ENCODE assay signal across 11 mouse cellular contexts in genomic region chr15:27594973-27595372, GRCm38 (mm10). TPM values are rescaled to one million over a fixed set of nuclear protein-coding genes. Genes with fewer than 3 reads are reported as not detected.
A peak's percentile ranks its signal among the peaks of the same experiment; 100 is the strongest.
DNase-seq lines count a peak whose midpoint lies in the region; ATAC-seq and TF ChIP-seq lines count a peak whose summit lies in the region.
"Had no signal": no experiment of that assay in that cellular context is flagged by ENCODE, and none has a peak within 500 bp of the region (broad histone marks: within the 10 kb centered on the region; RNA-seq: fewer than 3 reads in every experiment).

No protein-coding gene starts in this region.

- no peak overlapping the region for H3K4me3 ChIP-seq in heart, embryonic 10.5 days
- no peak overlapping the region for H3K4me3 ChIP-seq in lung, postnatal 0 days (ENCODE audit: low read depth, low read length)
- no peak overlapping the region for H3K4me3 ChIP-seq in limb, embryonic 14.5 days (replicated peaks; ENCODE audit: low read length)

- H3K4me1 ChIP-seq in heart, embryonic 10.5 days = peaks cover 19% of the 10 kb centered on the region
- H3K4me1 ChIP-seq in lung, postnatal 0 days (ENCODE audit: insufficient read depth, low read depth, low read length) = no peaks in the 10 kb centered on the region
- peaks cover 10% of the 10 kb centered on the region for H3K4me1 ChIP-seq in limb, embryonic 14.5 days (ENCODE audit: control insufficient read depth, insufficient read depth, low read length)

- H3K9me3 ChIP-seq in heart, embryonic 10.5 days = no peaks in the 10 kb centered on the region
- H3K9me3 ChIP-seq in lung, postnatal 0 days (ENCODE audit: low read length) = no peaks in the 10 kb centered on the region
- no peaks in the 10 kb centered on the region for H3K9me3 ChIP-seq in limb, embryonic 14.5 days (ENCODE audit: control insufficient read depth, low read length)

- intact Hi-C loops in heart, postnatal 36 days (cut with DNase I) = no loop called here

- WGBS in heart, embryonic 10.5 days = 46% methylated on average over 4 of the region's 4 CpGs
- WGBS in lung, postnatal 0 days = 33% methylated on average over 4 of the region's 4 CpGs
- WGBS in limb, embryonic 14.5 days = 44% methylated on average over 4 of the region's 4 CpGs

- no peak for DNase-seq in heart, embryonic 10.5 days (ENCODE audit: low spot score)
- DNase-seq in heart, postnatal 36 days = no peak
- no peak for DNase-seq in lung, postnatal 0 days (ENCODE audit: low spot score)
- no peak for DNase-seq in lung, adult 18-20 months
- DNase-seq in limb, embryonic 14.5 days (ENCODE audit: low spot score) = peak; percentile 41
- no peak for DNase-seq in adrenal gland, adult 8-10 months
- DNase-seq in left cerebral cortex, adult 8-10 months (ENCODE audit: low spot score in 2 of 2) = no peak
- no peak for DNase-seq in right cerebral cortex, postnatal 36 days (ENCODE audit: low spot score in 2 of 2)
- DNase-seq: B cell, adult 2 months; layer of hippocampus, adult 9-11 months; thymus, postnatal 4 days had no signal

- no peak overlapping the region for H3K4me2 ChIP-seq in lung, postnatal 0 days (replicated peaks; ENCODE audit: low read depth, low read length)
- H3K4me2 ChIP-seq in limb, embryonic 14.5 days (replicated peaks; ENCODE audit: low read depth, low read length, severe bottlenecking) = no peak overlapping the region

- H3K36me3 ChIP-seq in heart, embryonic 10.5 days = peaks cover 52% of the 10 kb centered on the region
- H3K36me3 ChIP-seq in lung, postnatal 0 days (ENCODE audit: insufficient read depth, low read length) = peaks cover 12% of the 10 kb centered on the region; the same call in 1 of the 2 replicates
- H3K36me3 ChIP-seq in limb, embryonic 14.5 days (ENCODE audit: control insufficient read depth, insufficient read depth, low read length) = peaks cover 38% of the 10 kb centered on the region

- no peaks in the 10 kb centered on the region for H3K27me3 ChIP-seq in heart, embryonic 10.5 days (ENCODE audit: insufficient read depth, poor library complexity, severe bottlenecking)
- H3K27me3 ChIP-seq in lung, postnatal 0 days (replicated peaks; ENCODE audit: insufficient read depth, low read length) = no peaks in the 10 kb centered on the region
- no peaks in the 10 kb centered on the region for H3K27me3 ChIP-seq in limb, embryonic 14.5 days (ENCODE audit: control insufficient read depth, insufficient read depth, low read length)

- no peak for TF ChIP-seq POLR2A in limb, embryonic 14.5 days (IDR thresholded peaks at IDR 0.05; ENCODE audit: borderline replicate concordance, extremely low read depth, insufficient read depth, insufficient read length)

- peak; percentile 33; the same call in 1 of the 2 replicates for ATAC-seq in lung, postnatal 0 days
- ATAC-seq in limb, embryonic 14.5 days (ENCODE audit: low FRiP score, low read depth) = peak; percentile 90

- H3K9ac ChIP-seq in lung, postnatal 0 days (replicated peaks; ENCODE audit: low read depth) = no peak overlapping the region
- H3K9ac ChIP-seq in limb, embryonic 14.5 days (ENCODE audit: low read depth, low read length, severe bottlenecking) = no peak overlapping the region

- TF ChIP-seq CTCF in lung, postnatal 0 days (IDR thresholded peaks at IDR 0.05) = no peak

- H3K27ac ChIP-seq in heart, embryonic 10.5 days = peak overlapping the region; percentile 78
- H3K27ac ChIP-seq in lung, postnatal 0 days (ENCODE audit: low read length) = peak overlapping the region; percentile 51; the same call in 1 of the 2 replicates
- H3K27ac ChIP-seq in limb, embryonic 14.5 days (replicated peaks; ENCODE audit: low read depth, low read length) = peak overlapping the region; percentile 63

- TF ChIP-seq EP300 in lung, postnatal 0 days (IDR thresholded peaks at IDR 0.05) = no peak

RNA-seq across cellular contexts. Expression of gene Otulin, which starts 35.5 kb away (rescaled TPM):
- 25.0 and 28.3 TPM in 2 replicates for polyA plus RNA-seq in heart, embryonic 10.5 days (2016; fragmentation: Nextera tagmentation; extraction: Ambion mirVana)
- total RNA-seq in heart, postnatal 36 days (2021) = 10 to 100 TPM; 30.4 to 31.0 TPM
- polyA plus RNA-seq in lung, postnatal 0 days (2015; fragmentation: Nextera tagmentation; extraction: Ambion mirVana) = 26.2 and 29.4 TPM in 2 replicates
- polyA plus RNA-seq in limb, embryonic 14.5 days (2012; rRNA removed) = 21.4 and 25.7 TPM in 2 replicates
- 42.7 and 43.0 TPM in 2 replicates for polyA plus RNA-seq in limb, embryonic 14.5 days (2014; fragmentation: Nextera tagmentation; extraction: Ambion mirVana)
- 10 to 100 TPM; 37.2 to 42.8 (median 40.0) TPM for total RNA-seq in adrenal gland, adult 8-10 months (2022)
- total RNA-seq in left cerebral cortex, adult 8-10 months (2022) = 10 to 100 TPM; 21.1 to 24.9 (median 21.9) TPM
